Mouse (Mus musculus): ENCODE data around the gene Gramd1a.

DNA sequence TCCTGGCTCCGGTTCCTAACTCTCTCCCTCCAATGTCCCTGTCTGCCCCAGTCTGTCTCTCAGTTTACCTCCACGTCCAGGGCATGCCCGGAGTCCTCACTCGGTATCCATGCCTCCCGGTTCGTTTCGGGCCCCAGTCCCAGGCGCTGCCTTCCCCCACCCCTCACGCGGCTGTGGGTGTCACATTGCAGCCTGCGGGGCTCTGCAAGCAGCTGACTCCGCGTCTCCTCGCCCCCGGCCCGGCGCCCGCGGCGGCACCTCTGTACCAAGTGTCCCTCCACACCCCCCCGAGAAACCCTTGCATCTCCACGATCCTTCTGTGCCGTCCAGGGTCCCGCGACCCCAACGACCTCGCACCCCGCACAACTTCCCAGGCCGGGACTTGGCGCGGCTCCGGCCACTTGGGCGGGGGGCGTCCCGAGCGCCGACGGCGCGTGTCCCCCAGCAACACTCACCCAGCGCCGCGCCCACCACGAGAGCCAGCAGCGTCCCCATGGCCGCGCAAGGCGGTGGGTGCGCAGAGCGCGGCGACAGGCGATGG is 29.4 kb downstream of the Gramd1a start:
- TF ChIP-seq CTCF (IDR thresholded peaks at IDR 0.05; ENCODE audit: control insufficient read depth, insufficient read depth, low read length) (no peak), POLR2A (IDR thresholded peaks at IDR 0.05; ENCODE audit: borderline replicate concordance, control insufficient read depth, low read depth, low read length) (no peak)

Data from bone marrow, adult 2 months (tissue).